Comparison of ENCODE assay signal across 13 mouse cellular contexts in the genomic region with DNA sequence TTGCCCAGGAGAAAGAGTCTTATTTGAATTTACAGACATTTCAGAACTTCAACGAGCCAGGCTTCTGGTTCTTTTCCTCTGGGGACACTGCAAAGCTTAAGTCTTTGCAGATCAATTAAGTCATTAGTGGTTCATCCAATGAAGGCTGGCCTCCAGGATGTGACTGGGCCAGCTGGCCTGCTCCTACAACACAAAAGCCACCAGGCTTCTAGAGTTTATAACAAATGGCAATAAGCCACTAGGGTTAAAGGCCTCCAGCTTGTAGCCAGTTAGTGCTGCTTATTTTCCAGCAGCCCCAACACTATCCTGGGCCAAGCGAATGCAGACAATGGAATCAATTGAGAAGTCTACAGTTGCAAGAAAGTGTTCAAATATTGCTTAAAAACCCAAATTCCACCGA.
A peak's percentile ranks its signal among the peaks of the same experiment; 100 is the strongest.
DNase-seq lines count a peak whose midpoint lies in the region; ATAC-seq and TF ChIP-seq lines count a peak whose summit lies in the region.
"Had no signal": no experiment of that assay in that cellular context is flagged by ENCODE, and none has a peak within 500 bp of the region (broad histone marks: within the 10 kb centered on the region; RNA-seq: fewer than 3 reads in every experiment).

No protein-coding gene starts in this region.

- H3K4me1 ChIP-seq in hindbrain, postnatal 0 days (ENCODE audit: insufficient read depth, low read length) = no peaks in the 10 kb centered on the region

- intact Hi-C loops in left cerebral cortex, postnatal 4 days (cut with DNase I) = no loop called here

- WGBS in hindbrain, postnatal 0 days = 47% methylated on average over 3 of the region's 3 CpGs

- no peak overlapping the region for H3K27ac ChIP-seq in hindbrain, postnatal 0 days
- H3K27ac ChIP-seq: layer of hippocampus, adult 2 months; stomach, postnatal 0 days had no signal

- peak; percentile 2 for DNase-seq in adrenal gland, adult 2 months
- no peak for DNase-seq in adrenal gland, adult 18-20 months (ENCODE audit: low spot score in 2 of 2)
- DNase-seq in left cerebral cortex, postnatal 4 days = peak; percentile 21
- DNase-seq in left cerebral cortex, adult 11 months (ENCODE audit: low spot score) = no peak
- peak; percentile 35 to 51 for DNase-seq in cerebellum, postnatal 10 days
- DNase-seq in hindbrain, postnatal 0 days (ENCODE audit: low spot score) = peak; percentile 45
- no peak for DNase-seq in layer of hippocampus, adult 18-20 months (ENCODE audit: low spot score in 2 of 2)
- no peak for DNase-seq in spleen, adult 18-20 months
- DNase-seq: forebrain, postnatal 0 days; liver; right cerebral cortex, adult 18-20 months had no signal

- TF ChIP-seq CTCF in hindbrain, postnatal 0 days (IDR thresholded peaks at IDR 0.05; ENCODE audit: low read depth) = no peak

- H3K9me3 ChIP-seq in hindbrain, postnatal 0 days (ENCODE audit: low read length) = no peaks in the 10 kb centered on the region

- no peaks in the 10 kb centered on the region for H3K36me3 ChIP-seq in hindbrain, postnatal 0 days (ENCODE audit: insufficient read depth, low read length)

- H3K4me2 ChIP-seq in hindbrain, postnatal 0 days (ENCODE audit: low read depth, low read length) = no peak overlapping the region

- no peaks in the 10 kb centered on the region for H3K27me3 ChIP-seq in hindbrain, postnatal 0 days (ENCODE audit: insufficient read depth, low read length)

- no peak overlapping the region for H3K9ac ChIP-seq in hindbrain, postnatal 0 days (replicated peaks; ENCODE audit: low read length)
- H3K9ac ChIP-seq: forebrain, postnatal 0 days had no signal

- 0 out of 2 replicates have a peak, but pooled peaks have one; percentile 27 for ATAC-seq in hindbrain, postnatal 0 days
- ATAC-seq: forebrain, postnatal 0 days had no signal

- no peak overlapping the region for H3K4me3 ChIP-seq in hindbrain, postnatal 0 days (ENCODE audit: low read length)
- H3K4me3 ChIP-seq: layer of hippocampus, adult 2 months had no signal

Comparison
In these comparisons a context has a peak if more than half of its experiments do, and no peak if none do; other contexts are left out.
1. DNase-seq: peak in adrenal gland, adult 2 months (single experiment), left cerebral cortex, postnatal 4 days (single experiment), cerebellum, postnatal 10 days (2 of 2) and hindbrain, postnatal 0 days (single experiment); none in adrenal gland, adult 18-20 months (0 of 2), left cerebral cortex, adult 11 months (single experiment), layer of hippocampus, adult 18-20 months (0 of 2) and spleen, adult 18-20 months (0 of 2).